Mouse (Mus musculus): ENCODE measurements around the gene Mpdu1. TPM values are rescaled to one million over a fixed set of nuclear protein-coding genes. Genes with fewer than 3 reads are reported as not detected.
"Not testable (repeated sequence)": the region's sequence is repeated elsewhere in the genome, so short reads cannot be mapped to it uniquely, and the experiment has no call there.

Gene Mpdu1
- total RNA-seq, 2 experiments from 2014 or later, result 73.3 to 82.4 TPM

GRCm38 (mm10) chr11:69623006-69623405 lies 39.4 kb downstream of the Mpdu1 start:
- DNase-seq (ENCODE audit: low spot score in 2 of 2), result no peak

GRCm38 (mm10) chr11:69622406-69622805 lies 40.0 kb downstream of the Mpdu1 start:
- no peak for DNase-seq (ENCODE audit: low spot score in 2 of 2)

- peak; percentile 61 to 69 for DNase-seq (ENCODE audit: low spot score in 2 of 2)
These were observed 40.7 kb downstream of the Mpdu1 start, which contains the start of gene Sat2 for GRCm38 (mm10) chr11:69621571-69622268. TSS of gene Sat2 (plus strand) at chr11:69622024.

- no peak for DNase-seq (ENCODE audit: low spot score in 2 of 2)
These were observed 41.9 kb downstream of the Mpdu1 start for GRCm38 (mm10) chr11:69620394-69621081.

- DNase-seq (ENCODE audit: low spot score in 2 of 2), result no peak
These were observed 44.6 kb downstream of the Mpdu1 start, which contains the start of gene Shbg for GRCm38 (mm10) chr11:69617805-69618204. TSS of gene Shbg (minus strand) at chr11:69617905.

- DNase-seq (ENCODE audit: low spot score in 2 of 2), result no peak
These were observed 45.7 kb downstream of the Mpdu1 start for GRCm38 (mm10) chr11:69616781-69617180.

GRCm38 (mm10) chr11:69614257-69614588 lies 48.2 kb downstream of the Mpdu1 start:
- DNase-seq (ENCODE audit: low spot score in 2 of 2), result not testable (repeated sequence)

GRCm38 (mm10) chr11:69613553-69614256 lies 48.7 kb downstream of the Mpdu1 start:
- DNase-seq (ENCODE audit: low spot score in 2 of 2), result peak; percentile 78 to 86

- peak in 1 of 2 experiments; percentile 60 for DNase-seq (ENCODE audit: low spot score in 2 of 2)
These were observed 51.5 kb downstream of the Mpdu1 start for GRCm38 (mm10) chr11:69610899-69611298.

- no peak for DNase-seq (ENCODE audit: low spot score in 2 of 2)
These were observed 53.0 kb downstream of the Mpdu1 start for GRCm38 (mm10) chr11:69609416-69609815.

GRCm38 (mm10) chr11:69608525-69608924 lies 53.9 kb downstream of the Mpdu1 start:
- no peak for DNase-seq (ENCODE audit: low spot score in 2 of 2)

GRCm38 (mm10) chr11:69606832-69607231 lies 55.6 kb downstream of the Mpdu1 start:
- no peak for DNase-seq (ENCODE audit: low spot score in 2 of 2)

Small RNAs within 50 kb of the gene (microRNA-seq; reads per million reads assigned to microRNA genes)
- gene Mir1934, result 4.0 to 6.8 reads per million in 2 experiments
- gene Mir467f, result 0 reads per million in 2 experiments

Other genes with a start within 250 kb of the Mpdu1 start
- gene Kdm6b, start 249.0 kb downstream of the Mpdu1 start, total RNA-seq (2021), result 10 to 100 TPM; 41.7 to 42.8 TPM
- 1 to 10 TPM; 5.8 to 6.3 TPM for gene Dnah2, start 113.5 kb downstream of the Mpdu1 start, total RNA-seq (2021)
- gene Efnb3, start 102.4 kb downstream of the Mpdu1 start, total RNA-seq (2021), result 100 to 1,000 TPM; 144 to 156 TPM
- 1 to 10 TPM; 8.6 to 9.5 TPM for gene Wrap53, start 82.4 kb downstream of the Mpdu1 start, total RNA-seq (2021)
- gene Trp53, start 82.3 kb downstream of the Mpdu1 start, total RNA-seq (2021), result 10 to 100 TPM; 27.3 to 29.6 TPM
- gene Atp1b2, start 56.7 kb downstream of the Mpdu1 start, total RNA-seq (2021), result 100 to 1,000 TPM; 513 to 551 TPM
- gene Shbg, start 44.7 kb downstream of the Mpdu1 start, total RNA-seq (2021), result not detected
- 10 to 100 TPM; 16.1 to 19.8 TPM for gene Sat2, start 40.6 kb downstream of the Mpdu1 start, total RNA-seq (2021)
- 100 to 1,000 TPM; 105 to 106 TPM for gene Fxr2, start 29.7 kb downstream of the Mpdu1 start, total RNA-seq (2021)
- under 1 TPM in 1 of 2 experiments, not detected in 1; 0.48 TPM for gene Sox15, start 7.3 kb downstream of the Mpdu1 start, total RNA-seq (2021)
- gene Cd68, start 3.5 kb upstream of the Mpdu1 start, total RNA-seq (2021), result 10 to 100 TPM; 13.1 to 18.5 TPM
- gene Eif4a1, start 9.8 kb upstream of the Mpdu1 start, total RNA-seq (2021), result 100 to 1,000 TPM; 409 to 418 TPM
- 10 to 100 TPM; 84.3 to 88.5 TPM for gene Senp3, start 19.4 kb upstream of the Mpdu1 start, total RNA-seq (2021)
- 1 to 10 TPM in 1 of 2 experiments, under 1 TPM in 1; 0.88 to 1.1 TPM for gene Tnfsf13, start 23.1 kb upstream of the Mpdu1 start, total RNA-seq (2021)
- gene Tnfsf12, start 33.2 kb upstream of the Mpdu1 start, total RNA-seq (2021), result 1 to 10 TPM; 5.8 to 6.5 TPM
- 1 to 10 TPM in 1 of 2 experiments, under 1 TPM in 1; 0.45 to 1.0 TPM for gene Tnfsfm13, start 33.5 kb upstream of the Mpdu1 start, total RNA-seq (2021)
- gene Polr2a, start 96.0 kb upstream of the Mpdu1 start, total RNA-seq (2021), result 10 to 100 TPM; 62.8 to 68.5 TPM
- gene Slc35g3, start 99.3 kb upstream of the Mpdu1 start, total RNA-seq (2021), result under 1 TPM in 1 of 2 experiments, not detected in 1; 0.21 TPM
- 10 to 100 TPM; 82.0 to 83.5 TPM for gene Zbtb4, start 103.3 kb upstream of the Mpdu1 start, total RNA-seq (2021)
- gene Chrnb1, start 133.3 kb upstream of the Mpdu1 start, total RNA-seq (2021), result 1 to 10 TPM; 1.0 to 1.1 TPM
- 10 to 100 TPM; 22.8 to 23.7 TPM for gene Fgf11, start 139.2 kb upstream of the Mpdu1 start, total RNA-seq (2021)
- gene Tmem102, start 143.0 kb upstream of the Mpdu1 start, total RNA-seq (2021), result not detected
- not detected for gene Gm39566, start 152.7 kb upstream of the Mpdu1 start, total RNA-seq (2021)
- not detected for gene Spem2, start 155.8 kb upstream of the Mpdu1 start, total RNA-seq (2021)
- gene Spem1, start 159.5 kb upstream of the Mpdu1 start, total RNA-seq (2021), result under 1 TPM; 0.50 to 0.74 TPM
- gene Nlgn2, start 175.1 kb upstream of the Mpdu1 start, total RNA-seq (2021), result 100 to 1,000 TPM; 220 to 226 TPM
- 100 to 1,000 TPM; 150 to 162 TPM for gene Tmem256, start 175.9 kb upstream of the Mpdu1 start, total RNA-seq (2021)
- gene Plscr3, start 183.7 kb upstream of the Mpdu1 start, total RNA-seq (2021), result 10 to 100 TPM; 22.0 to 23.3 TPM
- not detected for gene Tnk1, start 196.1 kb upstream of the Mpdu1 start, total RNA-seq (2021)
- gene Tmem95, start 215.4 kb upstream of the Mpdu1 start, total RNA-seq (2021), result not detected
- 1 to 10 TPM; 1.1 to 1.2 TPM for gene Kctd11, start 218.8 kb upstream of the Mpdu1 start, total RNA-seq (2021)
- gene Acap1, start 232.9 kb upstream of the Mpdu1 start, total RNA-seq (2021), result under 1 TPM in 1 of 2 experiments, not detected in 1; 0.30 TPM
- gene 2810408A11Rik, start 238.3 kb upstream of the Mpdu1 start, total RNA-seq (2021), result 1 to 10 TPM; 1.5 to 2.1 TPM
- gene Neurl4, start 238.4 kb upstream of the Mpdu1 start, total RNA-seq (2021), result 100 to 1,000 TPM; 108 to 124 TPM

Measured in layer of hippocampus, postnatal 14 days (tissue).